Mouse (Mus musculus): ENCODE data around the gene Exosc5.

GRCm38 (mm10) chr7:25614086-25614485 is 44.9 kb upstream of the Exosc5 start:
- TF ChIP-seq CTCF (IDR thresholded peaks at IDR 0.05; ENCODE audit: borderline replicate concordance, insufficient read depth, low read length) (no peak), POLR2A (IDR thresholded peaks at IDR 0.05; ENCODE audit: low read depth, low read length) (no peak)
